Mouse (Mus musculus): ENCODE data around the gene Ern1. TPM values are rescaled to one million over a fixed set of nuclear protein-coding genes. Genes with fewer than 3 reads are reported as not detected.

Gene Ern1
- polyA plus RNA-seq, 1 experiment from 2014 or later = 3.3 TPM

- H3K9ac ChIP-seq (ENCODE audit: low read depth, low read length) = no peak overlapping the region
- H3K27me3 ChIP-seq (replicated peaks; ENCODE audit: control insufficient read depth, insufficient read depth, low read length) = no peaks in the 10 kb centered on the region
- no peak overlapping the region for H3K4me2 ChIP-seq (ENCODE audit: low read length)
- no peak overlapping the region for H3K4me3 ChIP-seq (ENCODE audit: low read length)
- H3K9me3 ChIP-seq (ENCODE audit: control insufficient read depth, low read length) = no peaks in the 10 kb centered on the region
- H3K27ac ChIP-seq (ENCODE audit: low read depth, low read length) = no peak overlapping the region
- no peak for ATAC-seq
- H3K36me3 ChIP-seq (ENCODE audit: control insufficient read depth, insufficient read depth, low read length) = no peaks in the 10 kb centered on the region
- 50% methylated on average over 6 of the region's 7 CpGs for WGBS
- peaks cover 8% of the 10 kb centered on the region for H3K4me1 ChIP-seq (ENCODE audit: control insufficient read depth, insufficient read depth, low read depth, low read length)
These were observed 1.5 kb upstream of the Ern1 start for GRCm38 (mm10) chr11:106489036-106489693.

- peaks cover 8% of the 10 kb centered on the region for H3K4me1 ChIP-seq (ENCODE audit: control insufficient read depth, insufficient read depth, low read depth, low read length)
- no peaks in the 10 kb centered on the region for H3K36me3 ChIP-seq (ENCODE audit: control insufficient read depth, insufficient read depth, low read length)
- no peaks in the 10 kb centered on the region for H3K9me3 ChIP-seq (ENCODE audit: control insufficient read depth, low read length)
- peak overlapping the region; percentile 98 for H3K4me3 ChIP-seq (ENCODE audit: low read length)
- 16% methylated on average over 17 of the region's 17 CpGs for WGBS
- peak overlapping the region; percentile 91 for H3K4me2 ChIP-seq (ENCODE audit: low read length)
- H3K9ac ChIP-seq (ENCODE audit: low read depth, low read length) = peak overlapping the region; percentile 88
- peak; percentile 44 for ATAC-seq
- H3K27ac ChIP-seq (ENCODE audit: low read depth, low read length) = peak overlapping the region; percentile 29; the same call in 1 of the 2 replicates
- H3K27me3 ChIP-seq (replicated peaks; ENCODE audit: control insufficient read depth, insufficient read depth, low read length) = no peaks in the 10 kb centered on the region
These were observed 492 bp upstream of the Ern1 start for GRCm38 (mm10) chr11:106488126-106488561.

GRCm38 (mm10) chr11:106486866-106487732, 553 bp downstream of the Ern1 start:
- peaks cover 8% of the 10 kb centered on the region for H3K4me1 ChIP-seq (ENCODE audit: control insufficient read depth, insufficient read depth, low read depth, low read length)
- WGBS = under 1% methylated on average over 54 of the region's 86 CpGs

GRCm38 (mm10) chr11:106486042-106486865, 1.4 kb downstream of the Ern1 start:
- no peak for ATAC-seq
- 53% methylated on average over 16 of the region's 16 CpGs for WGBS
- H3K27ac ChIP-seq (ENCODE audit: low read depth, low read length) = no peak overlapping the region
- peaks cover 8% of the 10 kb centered on the region for H3K4me1 ChIP-seq (ENCODE audit: control insufficient read depth, insufficient read depth, low read depth, low read length)
- no peaks in the 10 kb centered on the region for H3K27me3 ChIP-seq (replicated peaks; ENCODE audit: control insufficient read depth, insufficient read depth, low read length)
- H3K9me3 ChIP-seq (ENCODE audit: control insufficient read depth, low read length) = no peaks in the 10 kb centered on the region
- H3K36me3 ChIP-seq (ENCODE audit: control insufficient read depth, insufficient read depth, low read length) = no peaks in the 10 kb centered on the region
- peak overlapping the region; percentile 98 for H3K4me3 ChIP-seq (ENCODE audit: low read length)
- no peak overlapping the region for H3K9ac ChIP-seq (ENCODE audit: low read depth, low read length)
- peak overlapping the region; percentile 91 for H3K4me2 ChIP-seq (ENCODE audit: low read length)

More at GRCm38 (mm10) chr11:106486866-106487732, 553 bp downstream of the Ern1 start:
- peak overlapping the region; percentile 98 for H3K4me3 ChIP-seq (ENCODE audit: low read length)
- ATAC-seq = peak; percentile 88
- H3K9ac ChIP-seq (ENCODE audit: low read depth, low read length) = peak overlapping the region; percentile 88
- peak overlapping the region; percentile 78 for H3K27ac ChIP-seq (ENCODE audit: low read depth, low read length)
- no peaks in the 10 kb centered on the region for H3K9me3 ChIP-seq (ENCODE audit: control insufficient read depth, low read length)
- H3K36me3 ChIP-seq (ENCODE audit: control insufficient read depth, insufficient read depth, low read length) = no peaks in the 10 kb centered on the region
- H3K27me3 ChIP-seq (replicated peaks; ENCODE audit: control insufficient read depth, insufficient read depth, low read length) = no peaks in the 10 kb centered on the region
- peak overlapping the region; percentile 91 for H3K4me2 ChIP-seq (ENCODE audit: low read length)

- Histone ChIP-seq H3K4me1 (ENCODE audit: control insufficient read depth, insufficient read depth, low read depth, low read length) (peaks cover 8% of the 10 kb centered on the region), H3K4me3 (ENCODE audit: low read length) (no peak overlapping the region), H3K4me2 (ENCODE audit: low read length) (no peak overlapping the region), H3K27ac (ENCODE audit: low read depth, low read length) (no peak overlapping the region), H3K36me3 (ENCODE audit: control insufficient read depth, insufficient read depth, low read length) (no peaks in the 10 kb centered on the region), H3K9me3 (ENCODE audit: control insufficient read depth, low read length) (no peaks in the 10 kb centered on the region), H3K27me3 (replicated peaks; ENCODE audit: control insufficient read depth, insufficient read depth, low read length) (no peaks in the 10 kb centered on the region), H3K9ac (ENCODE audit: low read depth, low read length) (no peak overlapping the region)
- 90% methylated on average over 4 of the region's 4 CpGs for WGBS
- no peak for ATAC-seq
These were observed 2.0 kb downstream of the Ern1 start for GRCm38 (mm10) chr11:106485611-106486010.

- Histone ChIP-seq H3K27ac (ENCODE audit: low read depth, low read length) (no peak overlapping the region), H3K27me3 (replicated peaks; ENCODE audit: control insufficient read depth, insufficient read depth, low read length) (no peaks in the 10 kb centered on the region), H3K9ac (ENCODE audit: low read depth, low read length) (no peak overlapping the region), H3K4me2 (ENCODE audit: low read length) (no peak overlapping the region), H3K4me3 (ENCODE audit: low read length) (no peak overlapping the region), H3K9me3 (ENCODE audit: control insufficient read depth, low read length) (no peaks in the 10 kb centered on the region), H3K4me1 (ENCODE audit: control insufficient read depth, insufficient read depth, low read depth, low read length) (peaks cover 8% of the 10 kb centered on the region), H3K36me3 (ENCODE audit: control insufficient read depth, insufficient read depth, low read length) (no peaks in the 10 kb centered on the region)
- WGBS = 93% methylated on average over 4 of the region's 4 CpGs
- ATAC-seq = no peak
These were observed 2.8 kb downstream of the Ern1 start for GRCm38 (mm10) chr11:106484875-106485274.

- WGBS = 91% methylated on average over 8 of the region's 8 CpGs
- ATAC-seq = no peak
These were observed 4.8 kb downstream of the Ern1 start for GRCm38 (mm10) chr11:106482867-106483266.

GRCm38 (mm10) chr11:106481651-106482050, 6.0 kb downstream of the Ern1 start:
- Histone ChIP-seq H3K4me2 (ENCODE audit: low read length) (no peak overlapping the region), H3K27me3 (replicated peaks; ENCODE audit: control insufficient read depth, insufficient read depth, low read length) (no peaks in the 10 kb centered on the region), H3K36me3 (ENCODE audit: control insufficient read depth, insufficient read depth, low read length) (no peaks in the 10 kb centered on the region), H3K4me1 (ENCODE audit: control insufficient read depth, insufficient read depth, low read depth, low read length) (peaks cover 6% of the 10 kb centered on the region), H3K27ac (ENCODE audit: low read depth, low read length) (no peak overlapping the region), H3K9ac (ENCODE audit: low read depth, low read length) (no peak overlapping the region), H3K4me3 (ENCODE audit: low read length) (no peak overlapping the region), H3K9me3 (ENCODE audit: control insufficient read depth, low read length) (no peaks in the 10 kb centered on the region)
- no peak for ATAC-seq
- WGBS = 74% methylated on average over 4 of the region's 4 CpGs

More at GRCm38 (mm10) chr11:106482867-106483266, 4.8 kb downstream of the Ern1 start:
- no peak overlapping the region for H3K4me2 ChIP-seq (ENCODE audit: low read length)
- no peaks in the 10 kb centered on the region for H3K9me3 ChIP-seq (ENCODE audit: control insufficient read depth, low read length)
- no peak overlapping the region for H3K9ac ChIP-seq (ENCODE audit: low read depth, low read length)
- H3K27me3 ChIP-seq (replicated peaks; ENCODE audit: control insufficient read depth, insufficient read depth, low read length) = no peaks in the 10 kb centered on the region
- H3K27ac ChIP-seq (ENCODE audit: low read depth, low read length) = no peak overlapping the region
- peaks cover 8% of the 10 kb centered on the region for H3K4me1 ChIP-seq (ENCODE audit: control insufficient read depth, insufficient read depth, low read depth, low read length)
- no peak overlapping the region for H3K4me3 ChIP-seq (ENCODE audit: low read length)
- H3K36me3 ChIP-seq (ENCODE audit: control insufficient read depth, insufficient read depth, low read length) = no peaks in the 10 kb centered on the region

Data from hindbrain, embryonic 16.5 days (tissue).